Mouse (Mus musculus): Measurements from ENCODE around the gene Slc16a5.
"Not testable (repeated sequence)": the region's sequence is repeated elsewhere in the genome, so short reads cannot be mapped to it uniquely, and the experiment has no call there.

The Slc16a5 gene

GRCm38 (mm10) chr11:115478296-115478938 lies 16.1 kb downstream of the Slc16a5 start:
- DNase-seq (ENCODE audit: low read depth, low spot score) = no peak

- DNase-seq (ENCODE audit: low read depth, low spot score) = no peak
Measured at GRCm38 (mm10) chr11:115481553-115482259, 19.4 kb downstream of the Slc16a5 start.

GRCm38 (mm10) chr11:115483278-115483677 lies 21.0 kb downstream of the Slc16a5 start:
- no peak for DNase-seq (ENCODE audit: low read depth, low spot score)

GRCm38 (mm10) chr11:115483726-115484125 lies 21.5 kb downstream of the Slc16a5 start:
- peak; percentile 75 for DNase-seq (ENCODE audit: low read depth, low spot score)

- DNase-seq (ENCODE audit: low read depth, low spot score) = peak; percentile 58
Measured at GRCm38 (mm10) chr11:115485155-115485554, 22.9 kb downstream of the Slc16a5 start.

- DNase-seq (ENCODE audit: low read depth, low spot score) = no peak
Measured at GRCm38 (mm10) chr11:115488551-115489104, 26.4 kb downstream of the Slc16a5 start.

GRCm38 (mm10) chr11:115490441-115491355 lies 28.4 kb downstream of the Slc16a5 start:
- no peak for DNase-seq (ENCODE audit: low read depth, low spot score)

GRCm38 (mm10) chr11:115491356-115492083 lies 29.2 kb downstream of the Slc16a5 start, which contains the start of gene Nt5c:
Gene Nt5c, minus strand, starts transcription at chr11:115491862.
- DNase-seq (ENCODE audit: low read depth, low spot score) = peak; percentile 62

- no peak for DNase-seq (ENCODE audit: low read depth, low spot score)
Measured at GRCm38 (mm10) chr11:115492387-115492786, 30.1 kb downstream of the Slc16a5 start.

- not testable (repeated sequence) for DNase-seq (ENCODE audit: low read depth, low spot score)
Measured at GRCm38 (mm10) chr11:115496559-115496958, 34.3 kb downstream of the Slc16a5 start.

- no peak for DNase-seq (ENCODE audit: low read depth, low spot score)
Measured at GRCm38 (mm10) chr11:115502636-115503035, 40.4 kb downstream of the Slc16a5 start.

- DNase-seq (ENCODE audit: low read depth, low spot score) = no peak
Measured at GRCm38 (mm10) chr11:115506586-115506985, 44.3 kb downstream of the Slc16a5 start.

GRCm38 (mm10) chr11:115508061-115508460 lies 45.8 kb downstream of the Slc16a5 start:
- no peak for DNase-seq (ENCODE audit: low read depth, low spot score)

- peak; percentile 25 for DNase-seq (ENCODE audit: low read depth, low spot score)
Measured at GRCm38 (mm10) chr11:115509773-115510506, 47.7 kb downstream of the Slc16a5 start.

- no peak for DNase-seq (ENCODE audit: low read depth, low spot score)
Measured at GRCm38 (mm10) chr11:115510507-115510888, 48.2 kb downstream of the Slc16a5 start.

- DNase-seq (ENCODE audit: low read depth, low spot score) = no peak
Measured at GRCm38 (mm10) chr11:115511121-115511520, 48.8 kb downstream of the Slc16a5 start.

GRCm38 (mm10) chr11:115512004-115512403 lies 49.7 kb downstream of the Slc16a5 start:
- DNase-seq (ENCODE audit: low read depth, low spot score) = no peak

- DNase-seq (ENCODE audit: low read depth, low spot score) = no peak
Measured at GRCm38 (mm10) chr11:115512407-115513183, 50.3 kb downstream of the Slc16a5 start.

All from forelimb bud, embryonic 11.5 days (tissue).